Mouse (Mus musculus) frontal cortex, postnatal 36 days (tissue): Measurements from ENCODE around the gene Dctn3.
"Not testable (repeated sequence)": the region's sequence is repeated elsewhere in the genome, so short reads cannot be mapped to it uniquely, and the experiment has no call there.

Experiments used
- DNase-seq, 2 experiments: peaks; one replicate each; pipeline ENCODE4 v3.0.0; 2022; ENCODE audit warnings: low spot score in 2 of 2

Gene Dctn3

GRCm38 (mm10) chr4:41698421-41699016 lies 24.5 kb downstream of the Dctn3 start:
- not testable (repeated sequence) for DNase-seq

DNA sequence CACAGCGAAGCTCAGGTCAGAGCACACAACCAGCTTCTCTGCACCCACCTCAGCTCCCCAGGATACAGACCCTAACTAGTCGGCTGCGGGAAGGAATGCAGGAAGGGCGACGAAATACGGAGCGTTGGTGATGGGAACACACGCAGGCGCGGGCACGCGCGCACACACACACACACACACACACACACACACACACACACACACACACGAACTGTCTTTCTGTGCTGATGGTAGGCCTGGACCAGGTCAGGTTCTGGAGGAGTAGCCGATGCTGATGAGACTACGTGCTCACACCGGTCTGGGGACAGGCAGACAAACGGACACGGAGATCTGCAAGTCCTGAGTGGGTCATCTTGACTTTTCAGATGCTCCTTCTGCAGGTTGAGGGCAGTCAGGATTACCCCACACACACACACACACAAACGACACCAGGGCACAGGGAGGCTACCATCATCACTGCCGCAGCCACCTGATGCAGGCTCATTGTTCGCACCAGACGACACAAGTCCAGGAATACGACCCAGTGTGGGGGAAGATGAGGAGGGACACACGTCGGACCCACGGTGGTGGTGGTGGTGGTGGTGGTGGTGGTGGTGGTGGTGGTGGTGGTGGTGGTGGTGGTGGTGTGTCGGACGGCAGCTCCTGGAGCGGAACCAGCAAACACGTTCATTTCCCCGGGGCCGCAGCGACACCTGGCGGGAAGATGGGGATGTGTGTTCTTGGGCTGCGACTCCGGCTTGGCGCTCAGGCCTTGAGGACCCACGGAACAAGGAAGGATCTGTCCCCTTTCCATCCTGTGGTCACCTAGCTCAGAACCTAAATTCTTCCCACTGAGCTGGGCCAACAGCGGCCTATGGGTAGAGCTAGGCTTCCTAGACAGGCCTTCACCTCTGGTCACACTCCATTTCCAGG lies 25.8 kb downstream of the Dctn3 start, which contains the start of gene Cntfr:
Gene Cntfr (minus strand): TSS at position 160 of the 912 bp plus-strand sequence.
- DNase-seq = peak; percentile 86 to 89

- not testable (repeated sequence) for DNase-seq
These were observed 26.5 kb downstream of the Dctn3 start for GRCm38 (mm10) chr4:41696452-41696851.

DNA sequence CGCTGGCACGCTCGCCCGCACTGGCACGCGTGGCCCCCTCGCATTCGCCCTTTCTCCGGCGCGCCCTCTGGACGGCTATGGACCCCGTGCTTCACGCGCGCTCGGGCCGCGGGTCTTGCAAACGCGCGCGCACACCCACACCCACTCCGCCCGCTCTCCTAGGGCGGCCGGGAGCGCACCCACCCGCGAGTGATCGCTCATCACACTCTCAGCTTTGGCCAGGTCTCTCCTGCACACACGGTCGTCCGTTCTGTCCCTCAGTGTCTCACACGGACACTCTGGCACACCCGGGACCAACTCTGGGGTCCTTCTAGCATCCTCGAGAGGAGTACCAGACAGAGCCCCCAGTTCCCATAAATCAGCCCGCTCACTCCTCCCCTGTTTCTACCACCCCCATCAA lies 27.2 kb downstream of the Dctn3 start:
- not testable (repeated sequence) for DNase-seq

GRCm38 (mm10) chr4:41693511-41693910 lies 29.5 kb downstream of the Dctn3 start:
- DNase-seq = not testable (repeated sequence)

GRCm38 (mm10) chr4:41690014-41690413 lies 33.0 kb downstream of the Dctn3 start:
- not testable (repeated sequence) for DNase-seq

- DNase-seq = not testable (repeated sequence)
These were observed 34.4 kb downstream of the Dctn3 start for GRCm38 (mm10) chr4:41688562-41688961.

DNA sequence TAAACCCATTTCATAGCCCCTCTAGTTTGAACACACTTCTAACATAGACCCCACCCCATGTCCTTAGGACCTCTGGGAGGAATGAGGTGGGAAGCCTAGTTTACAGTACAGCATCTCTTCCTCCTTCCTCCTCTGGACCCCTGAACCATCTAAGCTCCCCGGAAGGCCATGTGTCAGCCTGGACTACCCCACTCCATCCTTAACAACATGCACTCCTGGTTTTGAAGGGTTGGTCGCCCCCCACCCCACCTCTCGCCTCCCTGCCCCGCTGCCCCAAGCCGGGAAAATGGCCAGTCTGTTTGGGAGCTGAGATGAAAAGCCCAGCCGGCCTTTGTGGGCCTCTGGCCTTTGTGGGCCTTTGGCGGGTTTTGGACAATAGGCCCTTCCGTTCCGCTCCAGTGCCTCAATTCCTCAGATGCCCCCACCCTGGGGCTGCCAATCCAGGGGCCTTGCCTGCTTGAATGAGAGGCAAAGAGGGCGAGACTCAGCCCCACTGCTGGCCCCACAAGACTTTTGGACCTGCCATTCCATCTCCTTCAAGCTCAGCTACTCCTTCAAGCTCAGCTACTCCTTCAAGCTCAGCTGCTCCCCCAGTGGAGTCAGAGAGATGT lies 37.0 kb downstream of the Dctn3 start:
- DNase-seq = not testable (repeated sequence)

DNA sequence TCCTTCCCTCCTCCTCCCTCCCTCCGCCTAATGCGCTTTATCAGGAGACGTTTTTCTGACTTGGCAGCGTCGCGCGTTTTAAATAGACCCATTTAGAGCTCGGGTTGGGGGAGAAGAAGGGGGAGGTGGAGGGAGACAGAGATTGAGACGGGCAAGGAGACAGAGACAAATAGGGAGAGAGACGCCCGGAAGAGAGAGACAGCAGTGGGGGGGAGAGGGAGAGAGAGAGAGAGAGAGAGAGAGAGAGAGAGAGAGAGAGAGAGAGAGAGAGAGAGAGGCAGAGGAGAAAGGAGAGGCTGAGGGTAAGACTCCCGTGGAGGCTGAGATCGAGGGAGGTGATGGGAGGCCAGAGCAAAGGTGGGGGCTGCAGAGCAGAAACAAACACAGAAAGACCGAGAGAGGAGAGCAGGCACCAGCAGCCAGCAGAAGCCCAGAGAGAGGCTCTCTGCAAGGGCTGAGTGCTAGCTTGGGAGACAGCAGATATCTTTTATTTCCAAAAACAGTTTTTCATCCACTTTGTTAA lies 38.0 kb downstream of the Dctn3 start:
- not testable (repeated sequence) for DNase-seq

GRCm38 (mm10) chr4:41684131-41684930 lies 38.6 kb downstream of the Dctn3 start:
- DNase-seq = not testable (repeated sequence)

DNA sequence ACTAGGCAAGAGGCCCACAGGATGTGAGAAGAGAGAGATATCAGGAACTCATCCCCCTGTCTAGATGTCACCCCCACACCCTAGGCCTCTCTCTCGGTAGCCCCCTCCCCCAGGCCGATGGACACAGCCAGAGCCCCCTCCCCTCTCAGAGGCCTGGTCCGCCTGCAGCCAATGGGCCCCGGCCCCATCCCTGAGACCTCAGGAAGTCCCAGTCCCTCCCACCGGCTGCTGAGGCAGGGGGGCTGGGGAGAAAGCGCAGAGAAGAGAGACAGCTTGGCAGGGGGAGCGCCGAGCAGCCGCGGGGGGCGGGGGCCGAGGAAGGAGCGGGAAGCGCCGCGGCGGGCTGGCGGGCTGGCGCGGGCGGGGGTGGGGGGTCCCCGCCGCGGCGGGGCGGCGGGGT lies 39.7 kb downstream of the Dctn3 start:
- DNase-seq = not testable (repeated sequence)

DNA sequence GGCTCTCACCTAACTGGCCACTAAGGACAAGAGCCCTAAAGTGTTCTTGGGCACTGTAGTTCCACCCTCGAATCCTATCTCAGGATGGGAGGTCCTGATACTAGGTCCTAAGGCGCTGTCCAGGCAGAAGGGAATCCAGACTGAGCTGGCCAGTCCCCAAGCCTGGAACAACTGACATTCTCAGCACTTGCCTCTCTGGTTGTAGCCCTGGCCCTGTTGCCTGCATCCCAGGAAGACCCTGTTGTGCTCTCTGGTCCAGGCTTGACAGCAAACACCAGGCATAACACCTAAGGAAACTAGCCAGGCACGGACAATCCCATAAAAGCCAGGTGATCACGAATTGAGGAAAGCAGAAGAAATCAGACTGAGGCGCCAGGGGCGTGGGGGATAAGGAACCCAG lies 40.2 kb downstream of the Dctn3 start:
- DNase-seq = no peak

DNA sequence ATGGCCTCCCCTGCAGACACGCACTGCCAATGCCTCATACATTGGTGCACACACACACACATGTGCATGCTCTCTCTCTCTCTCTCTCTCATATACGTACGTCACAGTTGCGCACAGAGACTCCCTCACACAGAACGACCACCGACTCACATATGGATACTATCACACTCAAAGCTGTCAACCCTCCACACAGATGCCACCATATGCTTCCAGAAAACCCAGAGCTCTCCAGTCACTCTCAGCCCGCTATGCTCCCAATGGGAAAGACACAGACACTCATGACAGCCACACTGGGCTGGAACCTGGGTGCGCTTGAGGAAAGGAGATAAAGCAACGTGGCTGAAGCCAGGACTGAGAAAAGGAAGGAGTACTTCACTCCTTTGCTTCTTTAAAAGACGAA lies 41.0 kb downstream of the Dctn3 start:
- no peak for DNase-seq

- peak in 1 of 2 experiments; percentile 55 for DNase-seq
These were observed 41.8 kb downstream of the Dctn3 start for GRCm38 (mm10) chr4:41681176-41681575.

DNA sequence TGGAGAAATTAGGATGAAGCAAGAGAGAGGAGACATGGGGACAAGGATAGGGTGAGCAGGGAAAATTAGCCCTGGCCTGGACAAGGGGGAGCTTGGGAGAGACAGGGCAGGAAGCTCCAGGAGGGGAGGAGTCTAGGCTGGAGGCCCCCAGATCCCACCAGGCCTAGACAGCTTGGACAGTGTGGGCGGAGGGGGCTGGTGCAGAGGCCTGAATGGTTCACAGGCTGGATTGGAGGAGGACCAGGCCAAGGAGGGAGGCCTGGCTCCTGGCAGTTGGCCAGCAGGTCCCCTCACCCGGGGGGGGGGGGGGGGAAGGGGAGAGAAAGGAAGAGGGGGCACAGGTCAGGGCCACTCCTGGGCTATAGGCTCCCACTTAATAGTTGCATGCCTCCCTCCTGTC lies 43.7 kb downstream of the Dctn3 start:
- DNase-seq = no peak

DNA sequence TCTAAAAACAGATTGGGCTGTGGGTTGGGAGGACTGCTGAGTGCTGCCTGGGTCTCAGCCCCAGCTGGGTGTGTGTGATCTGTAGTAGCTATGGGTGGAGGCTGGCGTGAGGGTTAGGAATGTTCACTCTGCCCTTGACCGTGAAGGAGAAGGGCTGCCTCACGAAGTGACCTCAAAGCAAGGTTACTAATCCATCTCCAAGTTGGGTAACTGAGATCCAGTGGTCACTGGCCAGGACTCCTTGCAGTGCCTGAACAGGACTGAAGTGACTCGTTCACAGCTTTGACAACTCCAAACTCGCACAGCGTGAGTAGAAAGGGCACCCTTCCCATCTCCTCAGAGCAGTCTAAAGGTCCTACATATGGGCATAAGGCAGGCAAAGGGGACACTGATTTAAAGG lies 44.1 kb downstream of the Dctn3 start:
- no peak for DNase-seq

DNA sequence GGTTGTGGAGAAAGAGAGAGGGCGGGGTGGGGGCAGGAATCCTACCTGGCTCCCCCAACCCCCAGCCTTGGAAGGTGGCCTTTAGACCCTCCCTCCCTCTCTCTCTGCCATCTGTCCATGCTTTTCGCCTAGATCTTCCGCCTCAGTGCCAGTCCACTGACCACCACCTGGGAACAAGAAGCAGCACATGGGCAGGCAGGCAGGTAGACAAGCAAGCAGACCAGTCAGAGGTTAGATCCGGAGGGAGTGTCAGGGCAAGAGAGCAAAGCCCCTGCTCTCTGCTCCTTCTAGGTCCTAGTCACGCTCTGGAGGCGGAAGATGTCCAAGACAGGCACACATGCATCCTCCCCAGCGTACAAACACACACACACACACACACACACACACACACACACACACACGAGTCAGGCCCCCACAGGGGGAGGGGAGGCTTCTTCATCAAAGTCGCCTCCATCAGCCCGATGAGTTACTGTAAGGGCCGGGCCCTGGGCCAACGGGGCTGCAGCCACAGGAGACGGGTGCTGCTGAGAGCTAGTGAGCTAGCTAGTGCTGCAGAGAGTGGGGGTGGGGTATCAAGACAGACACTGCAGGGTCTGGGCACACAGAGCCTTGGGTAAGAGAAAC lies 45.9 kb downstream of the Dctn3 start:
- DNase-seq = no peak

DNA sequence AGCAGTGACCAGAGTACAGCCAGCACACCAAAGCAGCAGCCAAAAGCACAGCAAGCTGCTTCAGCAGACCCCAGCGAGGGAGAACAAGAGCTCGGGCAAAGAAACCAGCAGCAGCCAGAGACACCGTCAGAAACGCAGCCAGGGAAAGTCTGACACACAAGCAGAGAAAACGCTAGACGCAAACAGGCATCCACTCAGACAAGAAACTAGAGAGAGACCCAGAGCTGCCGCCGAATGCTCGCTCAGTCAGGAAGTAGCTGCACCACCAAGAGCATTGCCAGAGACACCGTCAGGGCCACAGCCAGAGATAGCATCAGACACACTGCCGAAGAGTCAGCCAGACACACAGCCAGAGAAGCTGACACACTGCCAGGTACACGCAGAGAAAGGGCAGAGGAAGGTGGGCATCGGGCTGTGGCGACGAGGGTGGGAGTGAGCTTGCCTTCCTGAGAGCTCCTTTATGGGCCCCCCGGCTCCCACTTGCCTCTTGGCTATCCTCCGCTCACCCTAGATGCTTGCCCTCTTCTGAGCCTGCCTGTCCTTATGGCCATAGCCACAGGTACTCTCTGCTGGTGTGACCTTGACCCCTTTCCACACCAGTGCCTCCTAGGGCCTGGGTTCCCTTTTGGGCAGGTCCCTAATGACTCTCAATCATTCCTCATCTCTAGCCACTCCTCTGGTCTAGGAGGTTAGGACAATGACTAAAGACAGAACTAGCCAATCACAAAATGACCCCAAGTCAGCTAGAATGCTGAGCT lies 46.5 kb downstream of the Dctn3 start:
- no peak for DNase-seq

DNA sequence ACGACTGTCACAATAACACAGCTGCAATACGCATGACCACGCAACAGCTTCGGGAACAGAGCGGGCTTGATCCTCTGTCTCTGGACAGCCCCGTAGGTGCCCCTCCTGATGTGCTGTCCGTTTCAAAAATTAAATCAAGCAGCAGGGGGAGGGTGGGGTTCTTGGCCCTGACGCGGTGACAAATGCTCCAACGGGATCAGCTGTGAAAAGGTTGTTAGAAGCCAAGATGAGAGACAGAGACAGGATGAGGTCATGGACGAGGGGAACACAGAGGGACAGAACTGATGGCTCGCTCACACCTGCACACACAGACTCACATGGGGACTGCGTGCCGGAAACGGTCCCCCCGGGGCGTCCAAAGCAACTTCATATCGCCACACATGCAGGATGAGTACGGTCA lies 49.8 kb downstream of the Dctn3 start:
- no peak for DNase-seq

DNA sequence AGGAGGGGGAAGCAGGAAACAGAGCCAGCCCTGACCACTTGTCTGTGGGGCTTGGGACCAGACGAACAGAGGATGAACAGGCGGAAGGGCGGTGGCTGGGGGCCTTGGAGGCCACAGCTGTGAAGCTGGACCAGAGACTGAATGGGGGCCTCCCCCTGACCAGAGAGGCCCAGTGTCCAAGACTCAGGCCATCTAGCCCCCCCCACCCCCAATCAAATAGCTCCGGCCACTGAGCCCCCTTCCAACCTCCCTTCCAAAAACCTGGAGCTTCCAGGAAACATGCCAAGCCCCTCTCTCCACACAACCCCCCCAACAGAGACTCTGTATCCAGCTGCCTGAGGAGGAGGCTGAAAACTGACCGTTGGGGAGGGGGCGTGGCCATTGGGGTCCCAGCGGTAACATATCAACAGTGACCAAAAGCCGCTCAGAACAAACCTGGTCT lies 50.4 kb downstream of the Dctn3 start:
- DNase-seq = no peak
